Mouse (Mus musculus) CD8-positive naive resting alpha-beta T cell, adult 2 months (primary cell): Measurements from ENCODE around the gene Txnrd1.

ENCODE experiments used
- DNase-seq, 2 experiments: peaks; one replicate each; pipeline ENCODE4 v3.0.0; 2022; ENCODE audit warnings: low read depth in 2 of 2, low spot score in 2 of 2

Txnrd1 gene

GRCm38 (mm10) chr10:82833926-82834325, at the start of gene Txnrd1:
Gene Txnrd1 (plus strand): TSS chr10:82833951.
- DNase-seq, result no peak

- no peak for DNase-seq
These were observed 44.6 kb upstream of the Txnrd1 start for GRCm38 (mm10) chr10:82789181-82789580.

DNA sequence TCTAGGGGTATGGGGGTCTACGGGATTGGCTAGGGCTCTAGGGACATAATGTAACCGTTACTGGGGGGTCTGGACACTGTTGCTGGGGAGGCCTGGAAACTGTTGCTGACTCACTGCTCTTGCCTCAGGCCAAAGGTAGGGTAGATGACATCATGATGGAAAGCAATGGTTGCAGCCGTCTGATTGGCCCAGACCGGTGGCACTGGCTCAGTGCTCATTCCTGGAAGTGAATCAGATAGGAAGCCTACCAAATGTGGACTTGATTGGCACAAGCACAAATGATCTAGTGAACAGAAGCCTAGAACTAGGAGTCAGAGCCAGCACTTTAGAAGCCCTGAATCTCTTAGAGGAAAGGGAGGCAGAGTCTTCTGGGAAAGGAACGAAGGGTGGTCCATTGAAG, 43.2 kb upstream of the Txnrd1 start:
- no peak for DNase-seq

GRCm38 (mm10) chr10:82791713-82792112, 42.0 kb upstream of the Txnrd1 start:
- DNase-seq, result no peak

DNA sequence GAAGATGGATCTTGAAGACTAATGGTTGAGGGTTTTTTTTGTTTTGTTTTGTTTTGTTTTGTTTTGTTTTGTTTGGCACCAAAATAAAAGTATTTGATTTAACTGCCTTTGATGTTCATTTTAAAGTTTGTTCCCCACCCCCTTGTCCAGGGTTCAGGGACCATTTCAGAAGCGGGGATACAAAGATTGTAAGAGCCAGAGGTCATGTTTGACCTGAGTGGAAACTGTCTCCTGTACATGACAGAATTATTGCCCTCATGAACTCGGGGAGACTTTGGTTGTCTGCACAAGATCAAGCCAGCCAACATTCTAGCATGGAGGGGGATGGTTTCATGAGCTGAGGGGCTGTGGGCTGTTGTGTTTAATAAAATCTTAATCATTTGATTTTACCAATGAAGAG, 41.4 kb upstream of the Txnrd1 start:
- no peak for DNase-seq

DNA sequence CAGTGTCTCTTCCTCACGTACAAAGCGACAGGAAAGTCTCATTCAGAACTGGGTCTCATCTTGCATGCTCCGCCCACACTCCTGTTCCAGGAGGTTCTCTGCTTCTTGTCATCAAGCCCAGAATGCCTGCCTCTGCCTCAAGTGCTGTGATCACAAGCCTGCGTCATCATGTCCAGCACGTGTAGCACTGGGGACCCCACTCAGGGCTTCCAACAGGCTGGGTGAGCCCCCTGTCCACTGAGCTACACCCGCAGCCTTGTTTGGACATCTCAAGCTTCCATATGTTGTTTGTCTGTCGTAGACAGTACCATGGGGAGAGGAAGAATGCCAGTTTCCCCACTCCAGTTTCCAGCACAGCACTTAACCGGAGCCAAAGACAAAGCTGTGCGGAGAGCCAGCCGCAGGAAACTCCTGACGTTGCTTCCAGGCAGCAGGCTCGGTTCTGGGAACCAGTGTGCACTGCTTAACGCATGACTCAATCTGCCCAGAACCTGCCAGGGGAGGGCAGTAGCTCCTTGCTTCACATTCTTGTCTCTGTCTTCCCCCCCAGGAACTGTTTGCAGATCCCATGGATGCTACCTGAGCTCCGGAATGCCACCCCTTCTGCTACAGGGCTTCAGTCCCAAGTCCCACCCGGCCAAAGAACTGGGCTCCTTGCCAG, 38.5 kb upstream of the Txnrd1 start:
- DNase-seq, result no peak

DNA sequence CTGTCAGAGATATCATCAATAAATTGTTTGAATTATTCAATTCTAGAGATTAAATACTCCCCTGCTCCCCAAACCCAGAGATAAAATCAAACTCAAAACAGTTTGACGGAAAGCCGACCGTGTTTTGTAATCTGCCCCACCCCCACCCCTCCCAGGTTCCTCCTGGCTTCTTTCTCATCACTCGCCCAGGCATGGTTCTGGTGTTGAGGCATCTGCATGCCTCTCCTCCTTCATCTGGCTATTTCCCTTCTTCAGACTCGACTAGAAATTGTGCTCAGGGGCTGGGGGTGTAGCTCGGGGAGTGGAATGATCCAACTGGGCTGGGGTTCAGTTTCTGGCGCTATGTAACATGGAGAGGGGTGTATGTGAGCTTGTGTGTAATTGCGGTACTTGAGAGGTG, 38.0 kb upstream of the Txnrd1 start:
- DNase-seq, result no peak

GRCm38 (mm10) chr10:82796471-82797118, 37.2 kb upstream of the Txnrd1 start:
- no peak for DNase-seq

DNA sequence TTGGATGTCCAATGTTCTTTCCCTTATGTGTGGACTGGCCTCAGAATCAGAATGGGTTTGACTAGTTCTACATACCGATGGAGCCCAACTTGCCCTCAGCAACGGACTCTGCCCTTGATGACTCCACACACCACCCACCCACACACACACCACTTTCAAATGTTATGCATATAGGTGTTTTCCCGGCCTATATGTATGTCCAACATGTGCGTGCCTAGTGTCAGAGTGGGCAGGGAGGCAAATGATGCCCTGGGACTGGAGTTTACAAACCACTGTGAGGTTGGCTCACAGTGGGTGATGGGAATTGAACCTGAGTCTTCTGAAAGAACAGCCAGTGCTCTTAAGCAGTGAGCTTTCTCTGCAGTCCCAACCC, 36.6 kb upstream of the Txnrd1 start:
- DNase-seq, result no peak

- DNase-seq, result no peak
These were observed 35.3 kb upstream of the Txnrd1 start for GRCm38 (mm10) chr10:82798312-82798933.

GRCm38 (mm10) chr10:82800094-82800493, 33.7 kb upstream of the Txnrd1 start:
- no peak for DNase-seq

- DNase-seq, result no peak
These were observed 29.4 kb upstream of the Txnrd1 start for GRCm38 (mm10) chr10:82804396-82804795.

DNA sequence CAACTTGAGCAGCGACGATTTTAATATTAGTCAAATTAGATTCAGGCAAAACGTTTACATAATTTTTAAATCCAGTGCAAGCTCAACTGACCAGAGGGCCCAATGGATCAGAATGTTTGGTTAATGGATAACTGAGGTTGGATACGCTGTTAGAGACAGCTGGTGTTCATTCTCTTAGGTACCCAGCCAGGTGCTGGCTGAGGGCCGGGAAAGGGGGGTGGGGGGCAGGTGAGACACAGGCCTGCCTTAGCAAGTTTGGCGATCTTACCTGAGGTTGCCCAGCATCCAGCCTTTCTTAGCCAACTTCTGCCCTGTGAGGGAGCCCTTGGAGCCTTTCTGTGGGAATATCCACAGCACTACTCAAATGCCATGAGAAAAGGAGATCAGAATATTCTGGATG, 28.6 kb upstream of the Txnrd1 start:
- no peak for DNase-seq

DNA sequence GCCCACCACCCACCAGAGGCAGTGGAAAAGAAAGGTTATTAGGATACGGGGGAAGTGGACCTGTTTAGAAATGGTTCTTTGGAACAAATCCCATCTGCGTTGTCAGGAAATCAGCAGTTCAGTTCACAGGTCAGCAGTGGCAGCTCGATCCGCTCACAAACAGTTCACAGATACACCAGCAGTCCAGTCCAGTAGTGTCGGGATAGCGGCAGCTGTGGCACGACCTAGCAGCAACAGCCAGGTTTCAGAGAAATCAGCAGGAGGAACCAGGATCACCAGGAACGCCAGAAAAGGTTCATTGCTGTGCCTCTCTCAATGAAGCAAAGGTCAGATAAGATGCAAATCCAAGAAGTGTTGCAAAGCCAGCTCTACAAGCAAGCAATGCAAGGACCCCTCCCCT, 27.3 kb upstream of the Txnrd1 start:
- no peak for DNase-seq

DNA sequence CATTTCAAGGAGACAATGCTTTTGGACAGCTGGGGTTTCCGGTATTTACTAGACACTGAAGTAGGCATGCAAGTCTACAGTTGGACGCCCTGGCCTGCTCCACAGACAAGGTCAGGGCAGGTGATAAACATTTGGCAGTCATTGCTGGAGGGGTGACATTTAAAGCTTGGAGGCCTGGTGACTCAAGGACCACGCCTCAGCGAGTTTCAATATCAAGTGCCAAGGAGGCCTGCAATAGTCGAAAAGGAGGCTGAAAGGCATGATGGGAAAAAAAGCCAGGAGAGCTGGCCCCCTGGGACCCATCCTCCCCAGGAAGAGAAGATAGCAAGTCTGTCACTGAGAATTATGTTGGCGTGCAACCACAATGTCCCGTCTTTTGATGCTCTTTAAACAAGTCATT, 26.5 kb upstream of the Txnrd1 start:
- DNase-seq, result no peak

- no peak for DNase-seq
These were observed 25.6 kb upstream of the Txnrd1 start for GRCm38 (mm10) chr10:82808155-82808554.

- no peak for DNase-seq
These were observed 24.9 kb upstream of the Txnrd1 start for GRCm38 (mm10) chr10:82808891-82809290.

- DNase-seq, result no peak
These were observed 24.4 kb upstream of the Txnrd1 start for GRCm38 (mm10) chr10:82809352-82809751.

- peak; percentile 62 to 70 for DNase-seq
These were observed 21.8 kb upstream of the Txnrd1 start for GRCm38 (mm10) chr10:82811855-82812431.

GRCm38 (mm10) chr10:82814096-82814970, 19.4 kb upstream of the Txnrd1 start:
- peak in 1 of 2 experiments; percentile 25 for DNase-seq

DNA sequence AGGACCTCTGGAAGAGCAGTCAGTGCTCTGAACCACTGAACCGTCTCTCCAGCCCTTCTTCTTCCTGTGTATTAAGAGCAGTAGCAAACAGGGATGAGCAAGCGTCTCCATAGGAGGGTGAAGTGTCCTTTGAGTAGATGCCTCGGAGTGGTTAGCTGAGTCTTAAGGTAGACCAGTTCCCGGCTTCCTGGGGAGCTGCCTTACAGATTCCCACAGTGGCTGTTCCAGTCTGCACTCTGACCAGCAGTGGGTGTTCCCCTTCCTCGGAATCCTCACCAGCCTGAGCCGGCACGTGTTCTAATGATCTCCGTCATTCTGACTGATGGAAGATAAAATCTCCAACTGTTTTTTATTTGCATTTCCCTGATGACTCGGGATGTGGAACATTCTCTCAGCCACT, 17.3 kb upstream of the Txnrd1 start:
- DNase-seq, result no peak
